Mouse (Mus musculus): ENCODE results near the gene Gm20388.

DNA sequence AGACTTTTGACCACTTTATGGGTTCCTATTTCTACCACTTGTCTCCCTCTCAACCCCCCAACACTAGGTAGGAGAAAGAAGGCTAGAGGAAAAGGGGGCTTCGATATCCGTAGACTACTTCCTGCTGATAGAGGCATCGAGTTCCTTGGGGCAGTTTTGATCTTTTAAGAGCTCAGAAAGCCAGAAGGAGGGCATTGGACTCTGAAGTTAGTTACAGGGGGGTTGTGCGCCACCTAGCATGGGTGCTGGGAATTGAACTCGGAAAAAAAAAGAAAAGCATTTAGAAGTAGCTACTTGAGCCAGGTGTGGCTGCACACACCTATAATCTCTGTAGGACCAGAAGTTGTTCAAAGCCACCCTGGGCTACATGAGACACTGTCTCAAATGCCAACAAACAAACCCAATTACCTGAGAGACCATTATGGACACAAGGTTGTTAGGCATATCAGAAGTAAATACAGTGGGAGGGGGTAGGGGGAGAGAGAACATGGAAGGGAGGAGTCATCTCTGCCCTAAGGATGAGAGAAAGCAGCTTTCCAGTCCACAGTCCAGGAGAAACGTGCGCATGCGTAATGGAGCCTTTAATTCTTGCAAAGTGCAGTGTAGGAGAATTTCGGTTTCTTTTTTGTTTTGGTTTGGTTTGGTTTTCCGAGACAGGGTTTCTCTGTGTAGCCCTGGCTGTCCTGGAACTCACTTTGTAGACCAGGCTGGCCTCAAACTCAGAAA, 4039.6 kb downstream of the Gm20388 start:
- TF ChIP-seq POLR2A (IDR thresholded peaks at IDR 0.05; ENCODE audit: low read depth, low read length): no peak
- peak; percentile 68 for TF ChIP-seq CTCF (conservative IDR thresholded peaks at IDR 0.05; ENCODE audit: insufficient read depth, insufficient read length, low read depth, low read length)

Measured in kidney, adult 2 months (tissue).